Mouse (Mus musculus): ENCODE results near the gene Gramd1b.

Gramd1b gene

GRCm38 (mm10) chr9:40426282-40426964, 104.8 kb downstream of the Gramd1b start:
- no peak for DNase-seq (ENCODE audit: low spot score in 2 of 2)

- DNase-seq (ENCODE audit: low spot score in 2 of 2), result no peak
Measured at GRCm38 (mm10) chr9:40424874-40425273, 106.3 kb downstream of the Gramd1b start.

- DNase-seq (ENCODE audit: low spot score in 2 of 2), result no peak
Measured at GRCm38 (mm10) chr9:40423427-40423867, 107.7 kb downstream of the Gramd1b start.

GRCm38 (mm10) chr9:40422368-40423057, 108.7 kb downstream of the Gramd1b start:
- DNase-seq (ENCODE audit: low spot score in 2 of 2), result no peak

GRCm38 (mm10) chr9:40420652-40421335, 110.4 kb downstream of the Gramd1b start:
- no peak for DNase-seq (ENCODE audit: low spot score in 2 of 2)

GRCm38 (mm10) chr9:40418803-40419202, 112.4 kb downstream of the Gramd1b start:
- DNase-seq (ENCODE audit: low spot score in 2 of 2), result no peak

GRCm38 (mm10) chr9:40416150-40416549, 115.0 kb downstream of the Gramd1b start:
- no peak for DNase-seq (ENCODE audit: low spot score in 2 of 2)

- peak; percentile 45 to 65 for DNase-seq (ENCODE audit: low spot score in 2 of 2)
Measured at GRCm38 (mm10) chr9:40414904-40415766, 116.0 kb downstream of the Gramd1b start.

- peak; percentile 48 to 67 for DNase-seq (ENCODE audit: low spot score in 2 of 2)
Measured at GRCm38 (mm10) chr9:40414498-40414903, 116.7 kb downstream of the Gramd1b start.

- no peak for DNase-seq (ENCODE audit: low spot score in 2 of 2)
Measured at GRCm38 (mm10) chr9:40413601-40414000, 117.6 kb downstream of the Gramd1b start.

- no peak for DNase-seq (ENCODE audit: low spot score in 2 of 2)
Measured at GRCm38 (mm10) chr9:40412931-40413330, 118.3 kb downstream of the Gramd1b start.

GRCm38 (mm10) chr9:40412246-40412645, 118.9 kb downstream of the Gramd1b start:
- DNase-seq (ENCODE audit: low spot score in 2 of 2), result no peak

GRCm38 (mm10) chr9:40410895-40411294, 120.3 kb downstream of the Gramd1b start:
- no peak for DNase-seq (ENCODE audit: low spot score in 2 of 2)

- no peak for DNase-seq (ENCODE audit: low spot score in 2 of 2)
Measured at GRCm38 (mm10) chr9:40409071-40409470, 122.1 kb downstream of the Gramd1b start.

- DNase-seq (ENCODE audit: low spot score in 2 of 2), result no peak
Measured at GRCm38 (mm10) chr9:40408415-40408814, 122.8 kb downstream of the Gramd1b start.

- no peak for DNase-seq (ENCODE audit: low spot score in 2 of 2)
Measured at GRCm38 (mm10) chr9:40407876-40408275, 123.3 kb downstream of the Gramd1b start.

- DNase-seq (ENCODE audit: low spot score in 2 of 2), result no peak
Measured at GRCm38 (mm10) chr9:40405804-40406203, 125.4 kb downstream of the Gramd1b start.

GRCm38 (mm10) chr9:40405263-40405662, 125.9 kb downstream of the Gramd1b start:
- no peak for DNase-seq (ENCODE audit: low spot score in 2 of 2)

GRCm38 (mm10) chr9:40404637-40405036, 126.5 kb downstream of the Gramd1b start:
- DNase-seq (ENCODE audit: low spot score in 2 of 2), result peak; percentile 49 to 61

- DNase-seq (ENCODE audit: low spot score in 2 of 2), result peak in 1 of 2 experiments; percentile 54
Measured at GRCm38 (mm10) chr9:40403750-40404149, 127.4 kb downstream of the Gramd1b start.

- no peak for DNase-seq (ENCODE audit: low spot score in 2 of 2)
Measured at GRCm38 (mm10) chr9:40401818-40402217, 129.4 kb downstream of the Gramd1b start.

GRCm38 (mm10) chr9:40400854-40401253, 130.3 kb downstream of the Gramd1b start:
- DNase-seq (ENCODE audit: low spot score in 2 of 2), result no peak
